Mouse (Mus musculus) hindbrain, embryonic 13.5 days (tissue): ENCODE measurements at regions not wholly inside any gene's neighbourhood (a gene's known extent, or its start where the extent isn't known, plus 50 kb on each side); places are given as distances from the start of the nearest gene placed in this dataset.

Experiments used
- ATAC-seq: fragments of 200-750 bp; cut with Nextera tagmentation; 2 replicates; pipeline ENCODE4 v1.8.0; 2017; ENCODE audit warnings: moderate TSS enrichment; ENCODE audit not compliant: low FRiP score
- H3K27ac ChIP-seq: fragments of 300-500 bp; sonication (generic); 2 replicates; pipeline ENCODE4 v1.5.1; 2015; ENCODE audit warnings: inconsistent platforms, mild to moderate bottlenecking, moderate library complexity
- H3K27me3 ChIP-seq: fragments of 300-500 bp; sonication (generic); 2 replicates; pipeline ENCODE4 v1.6.1; 2015; ENCODE audit warnings: mild to moderate bottlenecking, inconsistent platforms
- H3K36me3 ChIP-seq: fragments of 300-500 bp; sonication (generic); 2 replicates; pipeline ENCODE4 v1.6.1; 2015; ENCODE audit warnings: mild to moderate bottlenecking, inconsistent platforms
- H3K4me1 ChIP-seq: fragments of 300-500 bp; sonication (generic); replicated peaks from 2 replicates; pipeline ENCODE4 v1.6.1; 2015; ENCODE audit warnings: inconsistent platforms
- H3K4me2 ChIP-seq: fragments of 300-500 bp; sonication (generic); 2 replicates; pipeline ENCODE4 v1.6.1; 2015; ENCODE audit warnings: inconsistent platforms, mild to moderate bottlenecking, moderate library complexity
- H3K4me3 ChIP-seq: fragments of 300-500 bp; sonication (generic); 2 replicates; pipeline ENCODE4 v1.5.1; 2015; ENCODE audit warnings: mild to moderate bottlenecking, inconsistent platforms
- H3K9ac ChIP-seq: fragments of 300-500 bp; sonication (generic); 2 replicates; pipeline ENCODE4 v1.6.1; 2015; ENCODE audit warnings: mild to moderate bottlenecking, inconsistent platforms
- H3K9me3 ChIP-seq: fragments of 300-500 bp; sonication (generic); 2 replicates; pipeline ENCODE4 v1.6.1; 2016; ENCODE audit warnings: inconsistent platforms
- WGBS: fragments of 180-500 bp; shearing (Covaris S2); methylation state at CpG from one replicate; pipeline ENCODE4 v1.1.7; 2015; 5-methylcytosine and 5-hydroxymethylcytosine counted together

DNA sequence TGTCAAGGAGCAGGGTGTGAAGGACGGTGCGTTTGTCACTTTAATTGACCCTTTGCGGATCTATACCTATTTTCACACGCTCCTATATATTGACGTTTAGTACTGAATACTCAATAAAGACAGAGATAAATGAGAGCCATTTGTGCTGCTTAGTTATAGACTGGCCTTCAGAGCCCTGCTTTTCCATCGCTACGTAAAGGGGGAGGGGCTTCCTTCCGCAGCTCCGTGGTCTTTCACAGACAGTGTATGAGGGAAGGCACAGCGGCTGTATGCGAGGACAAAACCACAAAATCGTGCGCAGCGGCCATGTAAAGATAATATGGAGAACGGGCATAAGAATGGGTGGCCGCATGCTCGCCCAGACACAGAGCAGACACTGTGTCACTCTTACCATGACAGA is 58.4 kb upstream of the Pced1b start:
- H3K4me1 ChIP-seq: peaks cover 6% of the 10 kb centered on the region
- no peak overlapping the region for H3K4me3 ChIP-seq
- no peaks in the 10 kb centered on the region for H3K27me3 ChIP-seq
- ATAC-seq: no peak; the same call in 1 of the 2 replicates
- WGBS: 58% methylated on average over 17 of the region's 17 CpGs
- 0 out of 2 replicates have a peak overlapping the region, but pooled peaks have one; percentile 29 for H3K9ac ChIP-seq
- H3K9me3 ChIP-seq: no peaks in the 10 kb centered on the region
- no peak overlapping the region for H3K27ac ChIP-seq
- H3K36me3 ChIP-seq: no peaks in the 10 kb centered on the region
- H3K4me2 ChIP-seq: peak overlapping the region; percentile 23; the same call in 1 of the 2 replicates

GRCm38 (mm10) chr15:97187831-97188230 is 59.1 kb upstream of the Pced1b start:
- Histone ChIP-seq H3K36me3 (no peaks in the 10 kb centered on the region), H3K27ac (no peak overlapping the region), H3K4me3 (no peak overlapping the region), H3K4me2 (no peak overlapping the region), H3K4me1 (peaks cover 6% of the 10 kb centered on the region), H3K9me3 (no peaks in the 10 kb centered on the region), H3K9ac (no peak overlapping the region), H3K27me3 (no peaks in the 10 kb centered on the region)
- WGBS: 36% methylated on average over 3 of the region's 3 CpGs
- no peak for ATAC-seq

- no peak overlapping the region for H3K4me2 ChIP-seq
- peaks cover 19% of the 10 kb centered on the region for H3K4me1 ChIP-seq
- H3K27ac ChIP-seq: no peak overlapping the region
- no peaks in the 10 kb centered on the region for H3K27me3 ChIP-seq
- H3K9me3 ChIP-seq: no peaks in the 10 kb centered on the region
- WGBS: 78% methylated on average over 8 of the region's 8 CpGs
- no peaks in the 10 kb centered on the region for H3K36me3 ChIP-seq
- no peak overlapping the region for H3K9ac ChIP-seq
- H3K4me3 ChIP-seq: no peak overlapping the region
- no peak for ATAC-seq
Observed at GRCm38 (mm10) chr15:97186034-97186433, 60.9 kb upstream of the Pced1b start.

GRCm38 (mm10) chr15:97182617-97183038 is 64.3 kb upstream of the Pced1b start:
- no peak overlapping the region for H3K9ac ChIP-seq
- WGBS: 42% methylated on average over 9 of the region's 9 CpGs
- ATAC-seq: 0 out of 2 replicates have a peak, but pooled peaks have one; percentile 39
- H3K27me3 ChIP-seq: no peaks in the 10 kb centered on the region
- H3K36me3 ChIP-seq: no peaks in the 10 kb centered on the region
- H3K9me3 ChIP-seq: no peaks in the 10 kb centered on the region
- H3K4me1 ChIP-seq: peaks cover 36% of the 10 kb centered on the region
- no peak overlapping the region for H3K4me2 ChIP-seq
- H3K27ac ChIP-seq: no peak overlapping the region
- H3K4me3 ChIP-seq: no peak overlapping the region

DNA sequence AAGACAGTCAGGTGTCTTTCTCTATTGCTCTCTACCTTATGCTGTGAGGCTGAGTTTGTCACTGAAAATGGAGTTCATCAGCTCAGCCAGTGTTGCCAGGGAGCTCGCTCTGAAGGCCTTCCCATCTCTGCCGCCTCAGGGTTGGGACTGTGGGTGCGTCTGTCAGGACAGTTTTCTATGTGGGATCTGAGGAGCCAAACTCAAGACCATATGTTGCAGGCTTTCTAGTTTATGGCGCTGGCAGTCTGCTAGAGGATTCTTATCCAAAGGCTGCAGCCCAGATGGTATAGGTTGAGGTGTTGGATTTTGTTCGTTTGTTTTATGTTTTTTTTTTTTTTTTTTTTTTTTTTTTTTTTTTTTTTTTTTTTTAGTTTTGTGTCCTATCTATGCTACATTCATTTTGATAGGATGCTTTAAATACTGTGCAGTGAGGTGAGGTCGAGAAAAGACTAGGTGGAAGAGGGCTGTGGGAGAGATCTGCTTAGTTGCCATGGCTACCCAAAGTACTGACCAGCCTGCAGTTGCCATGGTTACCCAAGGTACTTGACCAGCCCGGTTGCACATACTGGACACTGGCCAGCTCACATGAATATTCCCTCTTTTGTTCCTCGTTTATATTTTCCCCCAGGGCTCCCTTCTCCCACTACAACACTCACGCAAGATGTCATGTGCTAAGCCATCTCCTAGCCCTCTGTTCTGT is 65.8 kb upstream of the Pced1b start:
- 43% methylated on average over 9 of the region's 9 CpGs for WGBS
- no peaks in the 10 kb centered on the region for H3K36me3 ChIP-seq
- peaks cover 38% of the 10 kb centered on the region for H3K4me1 ChIP-seq
- peak; percentile 72; the same call in 1 of the 2 replicates for ATAC-seq
- H3K27ac ChIP-seq: peak overlapping the region; percentile 69
- H3K27me3 ChIP-seq: no peaks in the 10 kb centered on the region
- no peaks in the 10 kb centered on the region for H3K9me3 ChIP-seq
- no peak overlapping the region for H3K4me3 ChIP-seq
- H3K4me2 ChIP-seq: no peak overlapping the region
- H3K9ac ChIP-seq: no peak overlapping the region

GRCm38 (mm10) chr15:97178286-97178685 is 68.6 kb upstream of the Pced1b start:
- Histone ChIP-seq H3K4me2 (no peak overlapping the region), H3K27me3 (no peaks in the 10 kb centered on the region), H3K36me3 (no peaks in the 10 kb centered on the region), H3K4me3 (no peak overlapping the region), H3K4me1 (peaks cover 38% of the 10 kb centered on the region), H3K27ac (peak overlapping the region; percentile 75), H3K9ac (0 out of 2 replicates have a peak overlapping the region, but pooled peaks have one; percentile 30), H3K9me3 (no peaks in the 10 kb centered on the region)
- no peak for ATAC-seq
- 30% methylated on average over 3 of the region's 3 CpGs for WGBS

DNA sequence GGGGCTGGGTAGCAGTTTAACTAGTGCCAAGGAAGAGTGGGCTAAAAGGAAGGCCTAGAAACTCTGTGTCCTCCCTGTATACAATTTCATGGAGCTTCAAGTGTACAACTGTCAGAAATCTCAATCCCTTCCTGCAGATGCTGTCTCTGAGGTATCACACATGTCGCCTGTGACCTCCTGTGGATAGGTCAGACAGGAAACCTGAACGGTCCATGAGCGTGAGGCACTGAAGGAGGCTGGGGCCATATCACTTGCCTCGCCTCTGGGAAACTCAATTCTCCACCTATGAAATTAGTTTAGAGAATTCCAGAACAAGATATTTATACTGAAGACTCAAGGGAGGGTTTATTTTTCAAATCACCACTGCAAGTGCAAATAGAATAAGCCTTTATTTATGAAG is 69.1 kb upstream of the Pced1b start:
- Histone ChIP-seq H3K36me3 (no peaks in the 10 kb centered on the region), H3K4me2 (no peak overlapping the region), H3K9ac (no peak overlapping the region), H3K4me3 (no peak overlapping the region), H3K27ac (peak overlapping the region; percentile 45), H3K27me3 (no peaks in the 10 kb centered on the region), H3K9me3 (no peaks in the 10 kb centered on the region), H3K4me1 (peaks cover 42% of the 10 kb centered on the region)
- WGBS: 81% methylated on average over 4 of the region's 4 CpGs
- ATAC-seq: no peak

- Histone ChIP-seq H3K4me3 (no peak overlapping the region), H3K9ac (no peak overlapping the region), H3K27me3 (no peaks in the 10 kb centered on the region), H3K4me1 (peaks cover 31% of the 10 kb centered on the region), H3K4me2 (no peak overlapping the region), H3K9me3 (no peaks in the 10 kb centered on the region), H3K36me3 (no peaks in the 10 kb centered on the region), H3K27ac (no peak overlapping the region)
- no peak for ATAC-seq
- 55% methylated on average over 5 of the region's 5 CpGs for WGBS
Observed at GRCm38 (mm10) chr15:97174989-97175388, 71.9 kb upstream of the Pced1b start.

DNA sequence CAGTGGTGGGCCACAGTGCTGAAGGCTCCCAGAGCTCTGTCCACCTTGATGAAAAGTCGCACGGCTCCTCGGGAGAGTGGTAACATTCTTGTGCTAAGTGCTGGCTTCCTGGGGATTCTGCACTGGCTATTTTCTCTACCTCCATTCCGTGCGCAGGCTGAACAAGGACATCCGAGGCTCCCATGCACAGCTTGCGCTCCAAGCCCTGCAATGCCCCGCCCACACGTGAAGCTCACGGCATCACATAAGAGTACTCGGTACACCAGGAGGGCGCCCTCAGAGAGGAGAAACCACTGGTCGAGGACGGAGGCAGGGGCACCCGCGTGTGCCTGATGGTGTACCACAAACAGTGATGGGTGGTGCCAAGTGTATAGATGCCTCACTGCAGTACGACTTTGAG is 73.7 kb upstream of the Pced1b start:
- WGBS: 81% methylated on average over 17 of the region's 17 CpGs
- H3K27ac ChIP-seq: no peak overlapping the region
- no peak for ATAC-seq

GRCm38 (mm10) chr15:97170074-97170473 is 76.8 kb upstream of the Pced1b start:
- Histone ChIP-seq H3K9ac (no peak overlapping the region), H3K27ac (no peak overlapping the region), H3K4me2 (no peak overlapping the region), H3K4me1 (peaks cover 14% of the 10 kb centered on the region; the same call in 1 of the 2 replicates), H3K9me3 (no peaks in the 10 kb centered on the region), H3K36me3 (no peaks in the 10 kb centered on the region), H3K27me3 (no peaks in the 10 kb centered on the region), H3K4me3 (no peak overlapping the region)
- ATAC-seq: no peak
- 88% methylated on average over 6 of the region's 6 CpGs for WGBS

More for the DNA sequence above, 73.7 kb upstream of the Pced1b start:
- H3K27me3 ChIP-seq: no peaks in the 10 kb centered on the region
- no peak overlapping the region for H3K4me3 ChIP-seq
- no peak overlapping the region for H3K4me2 ChIP-seq
- no peak overlapping the region for H3K9ac ChIP-seq
- H3K36me3 ChIP-seq: no peaks in the 10 kb centered on the region
- H3K9me3 ChIP-seq: no peaks in the 10 kb centered on the region
- peaks cover 22% of the 10 kb centered on the region for H3K4me1 ChIP-seq

GRCm38 (mm10) chr15:97169381-97169780 is 77.5 kb upstream of the Pced1b start:
- no peak overlapping the region for H3K9ac ChIP-seq
- ATAC-seq: no peak
- H3K9me3 ChIP-seq: no peaks in the 10 kb centered on the region
- H3K36me3 ChIP-seq: no peaks in the 10 kb centered on the region
- H3K27ac ChIP-seq: no peak overlapping the region
- no peak overlapping the region for H3K4me2 ChIP-seq
- no peak overlapping the region for H3K4me3 ChIP-seq
- 89% methylated on average over 10 of the region's 10 CpGs for WGBS
- H3K27me3 ChIP-seq: no peaks in the 10 kb centered on the region
- H3K4me1 ChIP-seq: peaks cover 14% of the 10 kb centered on the region; the same call in 1 of the 2 replicates

GRCm38 (mm10) chr15:97167116-97167515 is 79.8 kb upstream of the Pced1b start:
- H3K9me3 ChIP-seq: no peaks in the 10 kb centered on the region
- no peak overlapping the region for H3K9ac ChIP-seq
- H3K4me1 ChIP-seq: 0 out of 2 replicates have a peak, but pooled peaks cover 4% of the 10 kb centered on the region
- no peaks in the 10 kb centered on the region for H3K36me3 ChIP-seq
- H3K4me3 ChIP-seq: no peak overlapping the region
- 97% methylated on average over 7 of the region's 7 CpGs for WGBS
- H3K27ac ChIP-seq: no peak overlapping the region
- ATAC-seq: no peak
- no peaks in the 10 kb centered on the region for H3K27me3 ChIP-seq
- H3K4me2 ChIP-seq: no peak overlapping the region

GRCm38 (mm10) chr15:97164616-97165015 is 82.3 kb upstream of the Pced1b start:
- H3K27ac ChIP-seq: no peak overlapping the region
- WGBS: 78% methylated on average over 15 of the region's 15 CpGs

More at GRCm38 (mm10) chr15:97164616-97165015, 82.3 kb upstream of the Pced1b start:
- no peaks in the 10 kb centered on the region for H3K36me3 ChIP-seq
- H3K4me1 ChIP-seq: no peaks in the 10 kb centered on the region
- no peak for ATAC-seq
- no peak overlapping the region for H3K9ac ChIP-seq
- H3K9me3 ChIP-seq: no peaks in the 10 kb centered on the region
- H3K4me2 ChIP-seq: no peak overlapping the region
- H3K27me3 ChIP-seq: no peaks in the 10 kb centered on the region
- H3K4me3 ChIP-seq: no peak overlapping the region
